Mouse (Mus musculus) MEL (cell line): ENCODE data around the gene Irx5.

Source experiments
- CTCF ChIP-seq, 3 experiments: IDR thresholded peaks in 2 of 3; conservative IDR thresholded peaks in 1 of 3; 2 replicates each; pipeline ENCODE4 v1.5.1; 2011 to 2012; ENCODE audit warnings: low read length in 3 of 3, low read depth in 2 of 3, mild to moderate bottlenecking in 2 of 3, improper control_type of control experiment in 1 of 3, inconsistent platforms in 1 of 3, mixed read lengths in 1 of 3, moderate library complexity in 1 of 3; ENCODE audit not compliant: control insufficient read depth in 1 of 3, insufficient read depth in 1 of 3, poor library complexity in 1 of 3, severe bottlenecking in 1 of 3
- EP300 ChIP-seq, 2 experiments: IDR thresholded peaks; 2 replicates each; pipeline ENCODE4 v1.6.1; 2011; ENCODE audit warnings: improper control_type of control experiment in 2 of 2, low read length in 2 of 2, low read depth in 1 of 2, mild to moderate bottlenecking in 1 of 2
- GATA1 ChIP-seq: IDR thresholded peaks from 2 replicates; pipeline ENCODE4 v1.6.1; 2011; ENCODE audit warnings: low read depth, low read length, improper control_type of control experiment
- MAFK ChIP-seq: IDR thresholded peaks from 2 replicates; pipeline ENCODE4 v1.6.1; 2011; ENCODE audit warnings: low read depth, mild to moderate bottlenecking, low read length, improper control_type of control experiment, borderline replicate concordance
- MAX ChIP-seq: IDR thresholded peaks from 2 replicates; pipeline ENCODE4 v1.6.1; 2011; ENCODE audit warnings: low read length, improper control_type of control experiment
- MXI1 ChIP-seq: IDR thresholded peaks from 2 replicates; pipeline ENCODE4 v1.6.1; 2011; ENCODE audit warnings: mild to moderate bottlenecking, low read depth, low read length, improper control_type of control experiment
- NELFE ChIP-seq: IDR thresholded peaks from 2 replicates; pipeline ENCODE4 v1.6.1; 2011; ENCODE audit warnings: low read depth, low read length, improper control_type of control experiment
- POLR2A ChIP-seq, 2 experiments: IDR thresholded peaks; 2 replicates each; pipeline ENCODE4 v1.6.1; 2011 to 2012; ENCODE audit warnings: low read length in 2 of 2, mild to moderate bottlenecking in 2 of 2, control low read depth in 1 of 2, improper control_type of control experiment in 1 of 2, low read depth in 1 of 2, moderate library complexity in 1 of 2; ENCODE audit not compliant: control insufficient read depth in 1 of 2, insufficient read depth in 1 of 2, poor library complexity in 1 of 2
- RAD21 ChIP-seq: IDR thresholded peaks from 2 replicates; pipeline ENCODE4 v1.6.1; 2011; ENCODE audit warnings: mild to moderate bottlenecking, low read depth, low read length, improper control_type of control experiment
- ZMIZ1 ChIP-seq: IDR thresholded peaks from 2 replicates; pipeline ENCODE4 v1.6.1; 2012; ENCODE audit warnings: low read depth, mild to moderate bottlenecking, inconsistent platforms, low read length, improper control_type of control experiment, moderate library complexity

GRCm38 (mm10) chr8:92379524-92379923 is 22.1 kb downstream of the Irx5 start:
- TF ChIP-seq EP300 (IDR thresholded peaks at IDR 0.05; ENCODE audit: low read depth in 1 of 2, low read length in 2 of 2) (no peak), POLR2A (IDR thresholded peaks at IDR 0.05; ENCODE audit: control insufficient read depth in 1 of 2, insufficient read depth in 1 of 2, low read depth in 1 of 2, low read length in 2 of 2, poor library complexity in 1 of 2) (no peak), MAX (no peak), RAD21 (no peak), CTCF (IDR thresholded peaks at IDR 0.05 in 2 of 3, conservative IDR thresholded peaks at IDR 0.05 in 1 of 3; ENCODE audit: control insufficient read depth in 1 of 3, insufficient read depth in 1 of 3, low read depth in 2 of 3, low read length in 3 of 3, poor library complexity in 1 of 3, severe bottlenecking in 1 of 3) (no peak), MXI1 (no peak), NELFE (no peak), MAFK (no peak), ZMIZ1 (no peak), GATA1 (no peak)
